Mouse (Mus musculus) fat pad, adult 2 months (tissue): ENCODE measurements around the gene Ncor1.
"Not testable (repeated sequence)": the region's sequence is repeated elsewhere in the genome, so short reads cannot be mapped to it uniquely, and the experiment has no call there.

ENCODE experiments used
- DNase-seq: peaks from one replicate; pipeline ENCODE4 v3.0.0-alpha.2; 2011; ENCODE audit warnings: low read depth, low spot score; ENCODE audit errors: extremely low read depth

Gene Ncor1

GRCm38 (mm10) chr11:62462529-62462928 is 4.2 kb upstream of the Ncor1 start:
- not testable (repeated sequence) for DNase-seq

GRCm38 (mm10) chr11:62458780-62459179 is 439 bp upstream of the Ncor1 start:
- no peak for DNase-seq

DNA sequence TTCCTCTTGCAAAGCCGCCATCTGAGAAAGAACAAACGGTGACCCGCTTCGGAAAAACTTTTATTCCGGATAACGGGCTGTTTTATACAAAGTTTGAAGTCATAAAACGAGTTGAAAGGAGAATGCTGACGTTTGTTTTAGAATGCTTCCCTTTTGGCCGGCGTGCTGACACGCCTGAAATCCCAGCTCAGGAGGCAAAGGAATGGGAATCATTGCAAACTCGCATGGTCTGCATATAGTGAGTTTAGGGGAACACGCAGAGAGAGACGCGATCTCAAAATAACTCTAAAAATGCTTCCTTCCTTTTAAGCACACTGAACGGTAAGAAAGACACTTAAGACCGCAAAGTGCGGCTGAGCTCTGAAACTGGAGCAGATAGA is 460 bp downstream of the Ncor1 start:
- DNase-seq: no peak

GRCm38 (mm10) chr11:62457241-62457890 is 975 bp downstream of the Ncor1 start:
- DNase-seq: no peak

GRCm38 (mm10) chr11:62456483-62457172 is 1.7 kb downstream of the Ncor1 start:
- no peak for DNase-seq

DNA sequence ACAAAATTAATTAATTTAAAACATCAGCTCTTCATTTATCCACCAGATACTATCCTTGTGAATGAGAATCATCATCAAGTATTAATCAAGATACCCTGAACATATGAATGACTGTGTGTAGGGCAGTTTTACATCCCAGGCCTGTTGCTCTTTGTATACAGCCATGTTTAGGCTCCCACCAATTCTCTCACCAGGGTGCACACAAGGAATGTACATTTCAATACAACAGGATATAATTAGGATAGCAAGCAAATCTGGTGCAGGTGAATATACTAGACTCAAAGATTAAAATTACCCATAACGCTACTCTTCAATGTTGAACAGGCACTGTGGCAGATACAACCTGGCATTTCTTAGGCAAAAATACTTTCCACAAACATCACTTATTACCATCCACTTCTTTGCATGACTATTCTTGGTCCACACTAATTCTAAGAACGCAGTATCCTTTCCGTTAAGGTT is 2.3 kb downstream of the Ncor1 start:
- no peak for DNase-seq

- no peak for DNase-seq
Observed at GRCm38 (mm10) chr11:62455193-62455592, 3.1 kb downstream of the Ncor1 start.

- no peak for DNase-seq
Observed at GRCm38 (mm10) chr11:62448971-62449370, 9.4 kb downstream of the Ncor1 start.

- no peak for DNase-seq
Observed at GRCm38 (mm10) chr11:62445799-62446198, 12.5 kb downstream of the Ncor1 start.

DNA sequence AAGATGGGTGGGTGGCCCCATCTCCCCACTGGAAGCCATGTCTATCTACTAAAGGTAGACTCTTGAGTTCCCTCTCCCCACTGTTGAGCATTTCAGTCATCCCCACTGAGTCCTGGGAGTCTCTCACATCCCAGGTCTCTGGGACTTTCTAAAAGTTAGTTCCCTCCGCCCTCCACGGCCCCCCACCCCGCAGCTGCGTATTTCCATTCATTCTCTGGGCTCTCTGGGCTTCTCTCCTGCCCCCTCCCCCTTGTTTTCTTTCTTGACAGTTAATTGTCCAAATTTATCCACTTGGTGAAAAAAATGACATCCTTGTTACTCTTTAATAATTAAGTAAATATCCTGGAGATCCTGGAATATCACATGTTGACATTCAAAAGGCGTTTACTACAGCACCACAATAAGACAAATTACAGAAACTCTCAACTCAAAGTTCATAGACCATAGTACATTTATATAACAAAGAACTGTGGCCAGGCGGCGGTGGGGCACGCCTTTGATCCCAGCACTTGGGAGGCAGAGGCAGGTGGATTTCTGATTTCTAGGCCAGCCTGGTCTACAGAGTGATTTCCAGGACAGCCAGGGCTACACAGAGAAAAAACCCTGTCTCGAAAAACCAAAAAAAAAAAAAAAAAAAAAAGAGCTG is 17.5 kb downstream of the Ncor1 start:
- no peak for DNase-seq

DNA sequence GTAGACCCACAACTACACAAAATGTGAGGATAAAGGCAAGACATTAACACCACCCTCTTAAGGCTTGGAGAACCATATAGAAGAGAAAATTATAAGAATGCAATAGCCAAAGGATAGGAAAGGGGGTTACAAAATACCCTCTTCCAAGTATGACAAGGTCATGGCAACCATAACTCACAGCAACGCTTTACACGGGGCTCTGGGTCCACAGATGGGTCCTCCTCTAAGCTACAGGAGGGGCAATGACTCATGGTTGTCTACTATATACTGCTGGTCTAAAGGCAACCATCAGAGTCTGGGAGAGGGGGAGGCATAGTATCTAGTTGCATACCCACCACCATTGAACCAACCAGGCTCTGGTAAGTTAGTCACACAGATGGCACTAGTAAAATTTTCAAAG is 26.1 kb downstream of the Ncor1 start:
- no peak for DNase-seq

DNA sequence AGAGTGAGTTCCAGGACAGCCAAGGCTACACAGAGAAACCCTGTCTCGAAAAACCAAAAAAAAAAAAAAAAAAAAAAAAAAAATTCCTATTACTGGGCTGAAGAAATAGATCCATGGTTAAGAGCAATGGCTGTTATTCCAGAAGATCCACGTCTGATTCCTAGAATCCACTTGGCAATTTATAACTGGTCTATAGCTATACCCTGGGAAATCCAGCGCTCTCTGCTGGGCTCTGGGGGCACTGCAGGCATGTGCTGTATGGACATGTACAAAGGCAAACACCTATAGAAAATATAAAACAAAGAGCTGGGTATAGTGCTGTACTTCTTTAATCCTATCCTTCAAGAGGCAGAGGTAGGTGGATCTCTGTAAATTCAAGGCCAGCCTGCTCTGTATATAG is 31.2 kb downstream of the Ncor1 start:
- no peak for DNase-seq

DNA sequence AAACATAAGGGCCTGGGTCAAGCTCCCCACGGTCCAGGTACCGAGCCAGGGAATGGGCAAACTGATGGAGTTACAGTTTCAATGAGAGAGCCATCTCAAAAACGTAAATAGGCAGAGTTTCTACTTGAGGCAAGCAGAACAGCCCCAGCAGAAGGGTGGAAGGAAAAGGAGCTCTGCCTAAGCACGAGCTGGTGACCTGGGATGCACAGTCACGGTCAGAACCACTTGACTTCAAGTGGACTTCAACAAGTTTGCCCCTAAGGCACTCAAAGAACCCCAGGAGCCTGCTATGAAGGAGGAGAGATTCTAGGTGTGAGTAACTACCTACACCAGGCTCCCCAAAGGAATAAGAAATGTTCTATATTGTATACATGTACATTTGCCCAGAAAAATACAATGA is 32.1 kb downstream of the Ncor1 start:
- DNase-seq: no peak

GRCm38 (mm10) chr11:62424525-62424924 is 33.8 kb downstream of the Ncor1 start:
- DNase-seq: no peak

GRCm38 (mm10) chr11:62415026-62415425 is 43.3 kb downstream of the Ncor1 start:
- DNase-seq: no peak

GRCm38 (mm10) chr11:62409611-62410010 is 48.7 kb downstream of the Ncor1 start:
- DNase-seq: no peak

DNA sequence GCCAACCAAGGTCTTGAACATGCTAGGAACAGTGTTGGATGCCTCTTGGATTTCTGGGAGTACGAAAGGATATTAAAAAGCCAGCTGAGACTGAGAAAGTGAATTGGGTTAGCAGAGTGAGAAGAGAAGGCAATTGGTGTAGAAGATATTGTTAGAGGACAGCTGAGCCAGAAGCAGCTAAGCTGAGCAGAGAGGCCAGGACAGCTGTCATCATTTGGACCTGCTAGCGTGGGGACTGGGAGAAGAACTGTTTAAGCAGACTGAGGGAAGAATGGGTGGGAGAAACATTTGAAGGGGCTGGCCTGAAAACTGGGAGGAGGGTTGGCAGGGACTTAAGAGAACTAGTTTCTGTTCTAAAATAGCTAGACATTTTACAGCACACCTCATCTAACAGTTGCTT is 49.5 kb downstream of the Ncor1 start:
- no peak for DNase-seq

GRCm38 (mm10) chr11:62396405-62396804 is 61.9 kb downstream of the Ncor1 start:
- DNase-seq: no peak

GRCm38 (mm10) chr11:62388331-62388679 is 70.0 kb downstream of the Ncor1 start:
- DNase-seq: no peak

- no peak for DNase-seq
Observed at GRCm38 (mm10) chr11:62387608-62388330, 70.6 kb downstream of the Ncor1 start.

GRCm38 (mm10) chr11:62377202-62377851 is 81.0 kb downstream of the Ncor1 start:
- DNase-seq: not testable (repeated sequence)
